Mouse (Mus musculus): ENCODE results near the gene Wdtc1.

Wdtc1 gene

DNA sequence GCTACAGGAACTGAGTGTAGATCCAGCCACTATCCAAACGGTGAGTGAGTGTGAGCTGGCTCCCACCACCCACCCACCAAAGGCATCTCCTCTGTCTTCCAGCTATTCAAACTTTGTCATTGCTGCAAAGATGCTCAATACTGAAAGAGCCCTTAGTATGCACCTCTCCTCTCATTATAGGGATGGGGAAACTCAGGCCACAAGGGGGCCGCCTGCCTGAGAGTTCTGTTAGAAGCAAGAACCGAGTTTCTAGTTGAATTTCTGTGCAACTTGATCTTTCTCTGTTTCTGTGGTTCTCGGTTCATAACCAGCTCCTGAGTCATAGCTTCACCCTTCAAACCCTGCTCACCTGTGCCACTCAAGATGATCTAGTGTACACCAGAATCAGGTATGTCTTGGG lies 101.2 kb downstream of the Wdtc1 start:
- WGBS: 54% methylated on average over 4 of the region's 4 CpGs

DNA sequence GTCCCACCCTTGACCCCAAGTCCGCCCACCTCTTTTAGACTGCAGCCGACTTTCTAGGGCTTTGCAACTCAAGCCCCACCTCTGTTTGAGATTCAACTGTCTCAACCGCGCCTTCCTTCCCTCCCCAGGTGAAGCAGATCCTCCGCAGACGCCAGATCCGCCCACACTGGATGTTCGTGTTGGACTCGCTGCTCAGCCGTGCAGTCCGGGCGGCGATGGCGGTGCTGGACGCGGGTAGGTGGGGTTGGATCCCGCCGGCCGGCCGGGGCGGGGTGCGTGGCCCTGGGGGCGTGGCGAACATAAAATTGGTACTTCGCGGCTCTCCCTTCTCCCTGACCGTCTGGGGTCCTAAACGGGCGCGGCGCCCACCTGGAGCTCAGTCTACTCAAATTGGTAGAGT lies 102.1 kb downstream of the Wdtc1 start:
- WGBS: 15% methylated on average over 31 of the region's 31 CpGs

- 5% methylated on average over 22 of the region's 22 CpGs for WGBS
Measured at GRCm38 (mm10) chr4:133250609-133251008, 102.7 kb downstream of the Wdtc1 start.

GRCm38 (mm10) chr4:133247806-133248449 lies 105.4 kb downstream of the Wdtc1 start:
- 78% methylated on average over 13 of the region's 13 CpGs for WGBS

GRCm38 (mm10) chr4:133247072-133247471 lies 106.2 kb downstream of the Wdtc1 start:
- WGBS: 48% methylated on average over 15 of the region's 15 CpGs

- WGBS: 89% methylated on average over 1 of the region's 1 CpGs
Measured at GRCm38 (mm10) chr4:133244289-133244688, 109.0 kb downstream of the Wdtc1 start.

DNA sequence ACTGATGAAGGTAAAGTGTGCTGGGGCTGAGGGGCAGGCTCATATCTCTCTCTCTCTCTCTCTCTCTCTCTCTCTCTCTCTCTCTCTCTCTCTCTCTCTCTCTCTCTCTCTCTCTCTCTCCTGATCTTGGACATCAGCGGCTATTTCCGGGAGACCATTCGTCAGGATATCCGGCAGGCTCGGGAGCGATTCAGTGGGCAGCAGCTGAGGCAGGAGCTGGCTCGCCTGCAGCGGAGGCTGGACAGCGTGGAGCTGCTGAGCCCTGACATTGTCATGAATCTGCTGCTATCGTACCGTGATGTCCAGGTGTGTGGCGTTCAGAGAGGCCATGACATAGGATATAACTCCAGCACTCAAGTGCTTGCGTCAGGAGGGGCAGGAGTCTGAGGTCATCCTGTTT lies 109.7 kb downstream of the Wdtc1 start:
- WGBS: 69% methylated on average over 13 of the region's 13 CpGs

DNA sequence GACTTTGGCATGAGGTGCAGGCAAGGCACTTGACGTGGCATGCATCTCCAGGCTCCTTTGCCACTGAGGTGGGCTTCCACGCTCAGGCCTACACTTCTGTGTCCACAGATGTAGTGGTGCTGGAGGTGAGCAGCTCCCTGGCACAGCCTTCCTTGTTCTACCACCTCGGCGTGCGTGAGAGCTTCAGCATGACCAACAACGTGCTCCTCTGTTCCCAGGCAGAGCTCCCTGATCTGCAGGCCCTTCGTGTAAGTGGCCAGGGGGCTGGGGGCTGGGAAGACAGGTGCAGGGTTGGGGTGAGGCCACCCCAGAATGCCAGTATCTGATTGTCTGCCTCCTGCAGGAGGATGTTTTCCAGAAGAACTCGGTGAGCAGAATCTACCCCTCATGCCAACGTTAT lies 110.6 kb downstream of the Wdtc1 start:
- WGBS: 78% methylated on average over 9 of the region's 9 CpGs

All from cerebral cortex, adult 2 months (tissue).